Comparison of ENCODE assay signal across 10 mouse cellular contexts in genomic region chr2:35509343-35509667, GRCm38 (mm10). TPM values are rescaled to one million over a fixed set of nuclear protein-coding genes. Genes with fewer than 3 reads are reported as not detected.
DNase-seq lines count a peak whose midpoint lies in the region; ATAC-seq and TF ChIP-seq lines count a peak whose summit lies in the region.
"Had no signal": no experiment of that assay in that cellular context is flagged by ENCODE, and none has a peak within 500 bp of the region (broad histone marks: within the 10 kb centered on the region; RNA-seq: fewer than 3 reads in every experiment).

No protein-coding gene starts in this region.

- WGBS in heart, adult 2 months: 35% methylated on average over 6 of the region's 6 CpGs
- WGBS in liver, postnatal 0 days (ENCODE audit: insufficient replicate concordance): 26% methylated on average over 6 of the region's 6 CpGs
- 21% methylated on average over 6 of the region's 6 CpGs for WGBS in embryonic facial prominence, embryonic 14.5 days
- WGBS in small intestine, adult 2 months: 15% methylated on average over 6 of the region's 6 CpGs

- no peaks in the 10 kb centered on the region for H3K36me3 ChIP-seq in heart, adult 2 months (ENCODE audit: control insufficient read depth, insufficient read depth, low read length)
- H3K36me3 ChIP-seq in liver, postnatal 0 days (replicated peaks; ENCODE audit: insufficient read depth, low read length): no peaks in the 10 kb centered on the region
- H3K36me3 ChIP-seq in embryonic facial prominence, embryonic 14.5 days (ENCODE audit: control insufficient read depth, insufficient read depth, low read length): no peaks in the 10 kb centered on the region
- H3K36me3 ChIP-seq in small intestine, adult 2 months (ENCODE audit: control insufficient read depth, insufficient read depth, low read length): no peaks in the 10 kb centered on the region

- ATAC-seq in liver, postnatal 0 days: no peak
- ATAC-seq in embryonic facial prominence, embryonic 14.5 days (ENCODE audit: low read depth): no peak

- TF ChIP-seq CTCF in heart, adult 2 months (IDR thresholded peaks at IDR 0.05): no peak
- TF ChIP-seq CTCF in liver, postnatal 0 days (IDR thresholded peaks at IDR 0.05; ENCODE audit: low read depth): no peak
- TF ChIP-seq CTCF in small intestine, adult 2 months (IDR thresholded peaks at IDR 0.05; ENCODE audit: extremely low read depth, insufficient read length, insufficient replicate concordance, low read depth, low read length): no peak

- no peak overlapping the region for H3K4me3 ChIP-seq in heart, adult 2 months
- no peak overlapping the region for H3K4me3 ChIP-seq in liver, postnatal 0 days (ENCODE audit: low read depth, low read length)
- no peak overlapping the region for H3K4me3 ChIP-seq in embryonic facial prominence, embryonic 14.5 days (ENCODE audit: low read depth, low read length)
- no peak overlapping the region for H3K4me3 ChIP-seq in small intestine, adult 2 months (ENCODE audit: low read depth, low read length)
- H3K4me3 ChIP-seq: erythroblast, embryonic 14.5 days; megakaryocyte, embryonic 14.5 days had no signal

- DNase-seq in heart, adult 2 months: no peak
- no peak for DNase-seq in heart, adult 8-10 months (ENCODE audit: low spot score)
- peak; percentile 10 for DNase-seq in liver
- no peak for DNase-seq in liver, postnatal 0 days
- DNase-seq in embryonic facial prominence, embryonic 14.5 days (ENCODE audit: low spot score): no peak
- no peak for DNase-seq in urinary bladder, postnatal 36 days (ENCODE audit: low spot score in 2 of 2)
- no peak for DNase-seq in cerebellum, adult 8-10 months

- no peak for TF ChIP-seq EP300 in heart, adult 2 months (IDR thresholded peaks at IDR 0.05; ENCODE audit: insufficient read depth, low read depth, low read length)
- no peak for TF ChIP-seq EP300 in liver, postnatal 0 days (IDR thresholded peaks at IDR 0.05; ENCODE audit: low read depth)

- TF ChIP-seq POLR2A in heart, adult 2 months (IDR thresholded peaks at IDR 0.05; ENCODE audit: insufficient read depth, low read depth, low read length): no peak
- no peak for TF ChIP-seq POLR2A in small intestine, adult 2 months (IDR thresholded peaks at IDR 0.05; ENCODE audit: low read depth, low read length)

- H3K4me1 ChIP-seq in heart, adult 2 months (ENCODE audit: control insufficient read depth, insufficient read depth, low read length): peaks cover 37% of the 10 kb centered on the region
- peaks cover 54% of the 10 kb centered on the region for H3K4me1 ChIP-seq in liver, postnatal 0 days (ENCODE audit: insufficient read depth)
- H3K4me1 ChIP-seq in embryonic facial prominence, embryonic 14.5 days (ENCODE audit: control insufficient read depth, insufficient read depth, low read length): peaks cover 44% of the 10 kb centered on the region
- peaks cover 40% of the 10 kb centered on the region for H3K4me1 ChIP-seq in small intestine, adult 2 months (ENCODE audit: control insufficient read depth, insufficient read depth, insufficient read length, low read length)

- H3K9me3 ChIP-seq in liver, postnatal 0 days (ENCODE audit: low read length): no peaks in the 10 kb centered on the region
- no peaks in the 10 kb centered on the region for H3K9me3 ChIP-seq in embryonic facial prominence, embryonic 14.5 days (ENCODE audit: control insufficient read depth, low read length)

- H3K9ac ChIP-seq in heart, adult 2 months (ENCODE audit: low read depth, low read length): no peak overlapping the region
- no peak overlapping the region for H3K9ac ChIP-seq in liver, postnatal 0 days (replicated peaks)
- H3K9ac ChIP-seq in embryonic facial prominence, embryonic 14.5 days (ENCODE audit: low read depth, low read length): no peak overlapping the region

- H3K27ac ChIP-seq in heart, adult 2 months: peak overlapping the region; percentile 80
- H3K27ac ChIP-seq in liver, postnatal 0 days (ENCODE audit: low read depth): no peak overlapping the region
- peak overlapping the region; percentile 73 for H3K27ac ChIP-seq in embryonic facial prominence, embryonic 14.5 days (replicated peaks; ENCODE audit: low read depth, low read length)
- peak overlapping the region; percentile 21; the same call in 1 of the 2 replicates for H3K27ac ChIP-seq in small intestine, adult 2 months (ENCODE audit: insufficient read depth, low read depth, low read length)

- H3K4me2 ChIP-seq in liver, postnatal 0 days (ENCODE audit: low read depth, low read length): no peak overlapping the region
- no peak overlapping the region for H3K4me2 ChIP-seq in embryonic facial prominence, embryonic 14.5 days (ENCODE audit: low read depth, low read length)

- intact Hi-C loops in heart, adult 2 months (cut with DNase I): loop anchor here (2.0 kb wide), 1 partner anchor 77 kb away; no protein-coding TSS in a partner anchor

- H3K79me2 ChIP-seq in heart, adult 2 months (replicated peaks; ENCODE audit: control insufficient read depth, insufficient read depth, low read length): no peaks in the 10 kb centered on the region

- H3K27me3 ChIP-seq in heart, adult 2 months (ENCODE audit: control insufficient read depth, insufficient read depth, low read length): no peaks in the 10 kb centered on the region
- no peaks in the 10 kb centered on the region for H3K27me3 ChIP-seq in liver, postnatal 0 days (ENCODE audit: insufficient read depth, low read length)
- no peaks in the 10 kb centered on the region for H3K27me3 ChIP-seq in embryonic facial prominence, embryonic 14.5 days (replicated peaks; ENCODE audit: control insufficient read depth, insufficient read depth, low read length)
- H3K27me3 ChIP-seq in small intestine, adult 2 months (ENCODE audit: control insufficient read depth, insufficient read depth, low read length): no peaks in the 10 kb centered on the region

RNA-seq across cellular contexts. Expression of gene Ggta1, which starts 46.3 kb away (rescaled TPM):
- 10 to 100 TPM; 15.4 to 15.5 TPM for total RNA-seq in heart, adult 2 months (2021)
- polyA plus RNA-seq in heart, adult 2 months (2012; rRNA removed): 8.6 and 16.0 TPM in 2 replicates
- total RNA-seq in heart, adult 8-10 months (2022): 10 to 100 TPM in 3 of 4 experiments, 1 to 10 TPM in 1; 9.9 to 18.2 (median 14.5) TPM
- polyA plus RNA-seq in liver, postnatal 0 days (2015; fragmentation: Nextera tagmentation; extraction: Ambion mirVana): 5.2 and 6.2 TPM in 2 replicates
- 32.5 and 35.7 TPM in 2 replicates for polyA plus RNA-seq in embryonic facial prominence, embryonic 14.5 days (2014; fragmentation: Nextera tagmentation; extraction: Ambion mirVana)
- polyA plus RNA-seq in small intestine, adult 2 months (2012; rRNA removed): 3.5 and 3.6 TPM in 2 replicates

RNA-seq across cellular contexts. Expression of gene Dab2ip, which starts 48.8 kb away (rescaled TPM):
- total RNA-seq in heart, adult 2 months (2021): 10 to 100 TPM; 45.6 to 47.9 TPM
- polyA plus RNA-seq in heart, adult 2 months (2012; rRNA removed): 34.5 and 37.5 TPM in 2 replicates
- 10 to 100 TPM; 41.4 to 47.5 (median 46.5) TPM for total RNA-seq in heart, adult 8-10 months (2022)
- 6.9 and 9.1 TPM in 2 replicates for polyA plus RNA-seq in liver, postnatal 0 days (2015; fragmentation: Nextera tagmentation; extraction: Ambion mirVana)
- 42.8 and 50.5 TPM in 2 replicates for polyA plus RNA-seq in embryonic facial prominence, embryonic 14.5 days (2014; fragmentation: Nextera tagmentation; extraction: Ambion mirVana)
- 66.2 and 140 TPM in 2 replicates for polyA plus RNA-seq in small intestine, adult 2 months (2012; rRNA removed)
